Mouse (Mus musculus) heart, adult 18-20 months (tissue): ENCODE results near the gene Fam102b. TPM values are rescaled to one million over a fixed set of nuclear protein-coding genes. Genes with fewer than 3 reads are reported as not detected.

Experiments used
- DNase-seq, 2 experiments: peaks; one replicate each; pipeline ENCODE4 v3.0.0; 2021 to 2022; ENCODE audit warnings: mixed read lengths in 1 of 2
- long read RNA-seq, 2 experiments: library from polyadenylated mRNA; stranded (forward); transcript quantifications; one replicate each; pipeline ENCODE4 v2.0.0; 2021
- total RNA-seq, 2 experiments: library from RNA; stranded (reverse); gene quantifications; 2 replicates each; pipeline ENCODE4 v1.2.3; 2021

Gene Fam102b
- total RNA-seq, result 10 to 100 TPM; 13.0 to 13.8 TPM
- long read RNA-seq, experiment 1, full-length matches to known transcripts, result 2 of 2 reads
- long read RNA-seq, experiment 1, partial matches to known transcripts, result 0 of 2 reads
- long read RNA-seq, experiment 1, other reads (novel, unspliced or antisense), result 0 of 2 reads
- long read RNA-seq, experiment 2, partial matches to known transcripts, result 0 of 1 reads
- long read RNA-seq, experiment 2, other reads (novel, unspliced or antisense), result 1 of 1 reads

DNA sequence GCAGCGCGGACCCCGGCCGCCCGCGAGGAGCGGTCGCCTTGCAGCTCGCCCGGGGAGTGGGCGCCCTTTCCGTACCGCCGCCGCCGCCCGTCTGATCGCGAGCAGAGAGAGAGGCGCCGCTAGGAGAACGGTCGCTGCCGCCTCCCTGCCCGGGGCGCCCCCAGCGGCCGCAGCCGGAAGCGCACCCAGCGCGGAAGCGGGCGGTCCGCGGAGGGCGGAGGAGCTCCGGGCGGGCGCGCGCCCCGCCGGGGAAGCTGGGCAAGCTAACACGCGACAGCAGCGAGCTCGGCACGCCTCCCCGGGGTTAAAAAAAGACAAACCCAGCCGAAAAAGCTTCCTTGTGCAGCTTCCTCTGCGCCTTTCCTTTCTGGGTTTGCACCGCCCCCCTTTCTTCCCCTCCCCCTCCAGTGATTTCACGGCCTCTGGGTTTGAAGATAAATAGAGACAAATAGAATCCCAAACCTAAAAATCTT is at the start of gene Fam102b:
Fam102b (minus strand) TSS at position 93 of the 473 bp plus-strand sequence.
- peak; percentile 90 to 96 for DNase-seq

- peak; percentile 52 to 57 for DNase-seq
These were observed 35.6 kb upstream of the Fam102b start for GRCm38 (mm10) chr3:109062989-109063388.

GRCm38 (mm10) chr3:109062391-109062790 is 35.0 kb upstream of the Fam102b start:
- DNase-seq, result no peak

- no peak for DNase-seq
These were observed 32.5 kb upstream of the Fam102b start for GRCm38 (mm10) chr3:109059903-109060302.

DNA sequence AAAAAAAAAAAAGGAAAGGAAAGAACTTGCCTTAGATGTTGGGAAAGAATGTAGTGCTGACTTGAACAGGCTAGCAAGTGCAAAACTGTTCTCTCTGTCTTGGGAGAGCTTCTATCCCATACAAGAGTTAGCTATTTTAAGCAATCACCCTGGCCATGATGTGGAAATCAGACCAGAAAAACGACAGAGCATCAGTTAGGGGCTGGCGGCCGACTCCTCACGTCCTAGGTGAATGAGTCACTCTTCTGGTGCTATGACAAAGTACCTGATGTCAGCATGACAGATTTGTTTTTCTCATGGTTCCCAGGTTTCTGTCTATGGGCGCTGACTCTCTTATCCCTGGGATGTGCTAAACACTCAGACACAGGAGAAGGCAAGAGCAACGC is 24.5 kb upstream of the Fam102b start:
- DNase-seq, result no peak

DNA sequence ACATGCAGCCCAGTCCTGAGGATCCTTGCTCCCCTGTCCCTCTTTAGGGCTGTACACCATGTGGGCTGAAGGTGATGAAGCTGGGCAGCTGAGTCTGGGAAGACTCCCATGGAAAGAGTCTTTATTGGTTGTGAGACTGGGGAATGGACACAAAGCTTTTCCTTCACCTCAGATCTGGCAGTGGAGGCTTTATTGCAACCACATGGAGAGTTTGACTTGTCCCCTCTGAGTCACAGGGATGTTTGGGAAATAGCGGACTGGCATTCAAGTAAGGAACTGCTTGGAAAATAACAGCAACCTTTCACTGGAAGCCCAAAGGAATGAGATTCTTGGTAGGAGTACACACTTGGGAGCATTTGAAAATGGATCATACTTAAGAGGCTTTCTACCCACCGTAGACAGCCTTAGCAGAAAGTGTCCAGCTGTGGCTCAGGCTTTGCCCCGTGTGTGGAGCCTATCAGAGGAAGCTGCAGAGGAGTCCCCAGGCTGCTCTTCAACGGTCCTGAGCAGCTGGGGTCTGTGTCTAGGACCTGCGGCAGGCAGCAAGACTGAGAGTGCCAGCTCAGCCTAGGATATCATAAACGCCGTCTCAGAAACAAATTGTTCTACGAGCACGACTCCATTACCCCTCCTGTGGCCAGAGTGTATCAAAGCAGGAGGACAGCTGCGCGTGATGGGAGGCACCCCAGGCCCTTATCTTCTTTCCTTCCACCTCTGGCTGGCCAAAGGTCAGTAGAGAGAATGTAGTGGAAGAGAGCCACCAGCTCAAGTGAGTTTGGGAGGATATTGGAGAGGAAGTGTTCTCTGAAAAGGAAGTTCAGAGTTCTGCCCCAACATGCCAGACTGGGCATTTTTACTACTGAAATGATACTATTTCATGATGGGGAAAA is 23.9 kb upstream of the Fam102b start:
- peak; percentile 57 to 72 for DNase-seq

DNA sequence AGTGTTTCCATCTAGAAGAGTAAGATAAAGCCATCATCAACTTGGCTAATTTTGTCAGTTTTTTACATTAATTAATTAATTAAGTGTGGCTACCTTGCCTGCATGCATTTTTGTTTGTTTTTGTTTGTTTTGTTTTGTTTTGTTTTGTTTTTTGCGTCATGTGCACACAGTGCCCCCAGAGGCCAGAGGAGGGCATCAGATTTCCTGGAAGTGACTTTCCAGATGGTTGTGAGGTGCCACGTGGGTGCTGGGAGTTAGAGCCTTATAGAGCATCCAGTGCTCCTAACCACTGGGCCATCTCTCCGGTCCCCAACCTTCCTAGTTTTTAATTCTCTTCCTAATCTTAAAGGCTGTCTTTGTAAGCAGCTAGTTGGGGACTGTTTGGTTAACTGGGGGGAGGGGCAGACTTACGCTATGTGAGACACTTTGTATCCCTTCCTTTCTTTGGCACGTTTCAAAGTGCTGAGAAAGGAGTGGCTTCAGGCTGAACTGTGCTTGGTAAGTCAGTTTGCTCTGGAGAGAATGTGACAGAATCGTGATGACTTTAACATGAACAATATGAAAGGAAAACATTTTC is 20.4 kb upstream of the Fam102b start:
- DNase-seq, result no peak

GRCm38 (mm10) chr3:109046428-109046827 is 19.0 kb upstream of the Fam102b start:
- DNase-seq, result no peak

GRCm38 (mm10) chr3:109043395-109043794 is 16.0 kb upstream of the Fam102b start:
- DNase-seq, result no peak

DNA sequence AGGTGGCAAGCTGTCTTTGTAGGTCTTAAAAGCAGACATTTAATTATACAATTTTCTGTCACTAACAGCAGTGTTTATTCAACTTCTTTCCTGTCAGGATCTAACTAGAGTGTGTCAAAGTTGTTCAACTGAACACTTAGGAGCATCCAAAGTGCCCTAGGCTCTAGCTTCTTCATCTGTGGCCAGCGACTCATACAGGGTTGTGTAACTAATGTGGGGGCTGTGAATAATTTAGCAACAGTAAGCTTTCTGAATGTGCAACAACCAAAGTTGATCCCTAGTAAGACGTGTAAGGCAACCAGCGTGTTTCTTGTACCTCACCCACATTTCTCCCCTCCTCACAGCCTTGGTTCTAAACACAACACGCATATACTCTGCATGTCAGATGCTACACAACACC is 13.5 kb upstream of the Fam102b start:
- DNase-seq, result no peak

DNA sequence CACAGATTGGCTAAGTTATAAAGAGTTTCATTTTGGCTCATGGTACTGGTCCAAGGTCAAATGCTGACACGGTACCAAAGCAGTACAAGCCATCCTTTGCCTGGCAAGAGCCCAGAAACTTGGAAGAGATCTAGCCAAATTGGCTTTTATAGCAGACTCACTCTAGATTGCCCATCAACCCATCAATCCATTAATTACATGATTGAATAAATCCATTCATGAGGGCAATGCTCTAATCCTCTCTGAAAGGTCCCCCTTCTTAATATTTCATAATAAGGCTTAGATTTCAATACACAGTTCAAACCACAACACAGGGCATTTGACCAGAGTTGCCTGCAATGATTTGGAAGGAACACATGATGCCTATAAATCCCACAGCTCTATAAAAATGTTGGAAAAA is 7.0 kb upstream of the Fam102b start:
- DNase-seq, result no peak

DNA sequence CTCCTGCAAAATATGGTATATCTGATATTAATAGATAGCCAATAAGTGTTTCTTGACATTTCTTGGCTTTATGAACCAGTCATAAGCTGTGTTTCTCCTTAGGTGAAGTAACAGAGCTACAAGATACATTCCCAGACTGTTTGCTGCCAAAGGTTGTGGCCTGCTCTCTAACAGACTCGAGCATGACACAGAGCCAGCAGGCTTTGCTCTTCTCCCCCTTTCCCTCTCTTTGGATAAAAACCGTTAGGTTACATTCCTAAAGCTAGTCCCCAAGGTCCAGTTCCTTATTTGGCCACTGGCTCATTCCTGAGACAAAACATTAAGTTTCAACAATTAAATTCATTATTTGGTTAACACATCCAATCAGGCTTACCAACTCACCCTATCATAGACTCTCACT is 4.9 kb upstream of the Fam102b start:
- no peak for DNase-seq

- no peak for DNase-seq
These were observed 4.2 kb upstream of the Fam102b start for GRCm38 (mm10) chr3:109031626-109032025.

- peak; percentile 48 to 72 for DNase-seq
These were observed 3.4 kb upstream of the Fam102b start for GRCm38 (mm10) chr3:109030817-109031216.

- DNase-seq, result no peak
These were observed 2.3 kb upstream of the Fam102b start for GRCm38 (mm10) chr3:109029661-109030060.

DNA sequence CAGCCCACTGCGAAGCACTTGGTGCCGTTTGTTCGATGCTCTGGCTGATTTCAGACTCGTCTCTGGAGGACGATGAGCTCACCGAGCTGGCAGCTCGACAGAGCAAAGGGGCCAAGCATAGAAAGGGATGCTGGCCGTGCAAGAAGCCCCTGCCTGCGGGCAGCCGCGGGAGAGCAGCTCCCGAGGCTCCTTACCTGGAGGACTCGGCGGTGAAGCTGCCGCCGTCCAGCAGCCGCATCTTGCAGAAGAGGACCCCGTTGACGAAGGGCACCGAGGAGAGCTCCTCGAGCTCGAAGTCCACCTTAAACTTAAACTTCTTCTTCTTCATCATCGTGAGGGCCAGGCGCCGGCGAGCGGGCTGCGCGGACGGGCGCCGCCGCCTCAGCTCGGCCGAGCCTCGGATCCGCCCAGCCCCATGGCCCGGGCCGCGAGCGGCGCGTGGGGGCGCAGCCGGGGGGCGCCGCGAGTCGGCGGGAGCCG is 376 bp downstream of the Fam102b start:
- peak; percentile 46 to 67 for DNase-seq

- peak; percentile 58 to 65 for DNase-seq
These were observed 881 bp downstream of the Fam102b start for GRCm38 (mm10) chr3:109026462-109026990.

- peak; percentile 74 to 86 for DNase-seq
These were observed 1.8 kb downstream of the Fam102b start for GRCm38 (mm10) chr3:109025579-109025978.

DNA sequence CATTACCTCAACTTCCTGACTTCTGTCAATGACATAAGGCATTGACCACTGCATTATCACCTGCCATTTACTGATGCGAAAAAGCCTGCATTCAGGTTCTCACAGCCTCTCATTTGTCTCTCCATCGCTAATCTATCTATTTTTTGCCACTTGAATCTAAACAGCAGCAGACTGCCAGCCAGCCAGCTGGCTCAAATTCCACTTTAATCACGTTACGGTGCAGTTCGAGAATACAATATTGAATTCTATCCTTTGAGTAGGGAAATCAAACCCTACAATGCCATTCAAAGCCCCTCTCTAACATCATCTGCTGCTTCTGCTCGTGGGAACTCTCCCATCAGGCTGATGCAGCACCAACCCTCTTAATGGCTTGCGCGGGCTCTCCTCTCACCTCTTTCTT is 4.3 kb downstream of the Fam102b start:
- DNase-seq, result no peak

- peak; percentile 45 to 71 for DNase-seq
These were observed 5.5 kb downstream of the Fam102b start for GRCm38 (mm10) chr3:109021720-109022516.

- no peak for DNase-seq
These were observed 9.1 kb downstream of the Fam102b start for GRCm38 (mm10) chr3:109018336-109018735.

- DNase-seq, result no peak
These were observed 14.8 kb downstream of the Fam102b start for GRCm38 (mm10) chr3:109012595-109012994.
